Mouse (Mus musculus) megakaryocyte, adult 5-6 weeks (primary cell): ENCODE measurements around the gene 2010111I01Rik. TPM values are rescaled to one million over a fixed set of nuclear protein-coding genes. Genes with fewer than 3 reads are reported as not detected.

ENCODE experiments used
- ATAC-seq: 2 replicates; pipeline ENCODE4 v1.8.0; 2016; ENCODE audit warnings: mild to moderate bottlenecking, inconsistent platforms; ENCODE audit not compliant: poor library complexity, severe bottlenecking
- total RNA-seq, 2 experiments: library from RNA; stranded (forward) in 1 of 2; stranded (reverse) in 1 of 2; fragments of 153-499, 151-499 nt in 1 of 2; fragments of 221-1000, 200-1000 nt in 1 of 2; gene quantifications; 2 replicates each; pipeline versions ENCODE4 v1.2.3 to v1.2.4; 2015 to 2017

Gene 2010111I01Rik
- total RNA-seq, 2 experiments from 2014 or later: 18.1 to 21.5 TPM

DNA sequence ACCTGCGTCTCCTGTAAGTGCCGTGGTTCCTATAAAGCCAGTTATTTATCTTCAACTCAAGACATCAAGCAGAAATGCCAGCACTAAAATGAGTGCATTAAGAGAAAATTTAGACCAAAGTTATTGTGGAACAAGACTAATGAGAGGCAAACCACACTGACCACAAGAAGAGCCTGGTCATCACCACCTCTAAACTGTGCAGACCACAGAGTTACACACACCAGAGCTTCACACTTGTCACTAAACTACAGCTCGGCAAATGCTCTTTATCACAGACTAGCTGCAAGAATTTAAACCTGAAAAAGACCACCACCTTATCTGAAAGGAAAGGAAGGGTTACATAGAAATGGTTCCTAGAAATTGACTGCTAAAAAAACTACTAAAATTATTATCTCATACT lies 397.1 kb downstream of the 2010111I01Rik start:
- no peak for ATAC-seq

- no peak for ATAC-seq
Observed at GRCm38 (mm10) chr13:63373460-63374166, 408.9 kb downstream of the 2010111I01Rik start.

Other genes starting within 250 kb of the 2010111I01Rik start
- gene Platr25, start 204.2 kb upstream of the 2010111I01Rik start, total RNA-seq (2015): 30.1 and 34.3 TPM in 2 replicates
- gene Platr25, start 204.2 kb upstream of the 2010111I01Rik start, total RNA-seq (2017): 39.2 and 42.4 TPM in 2 replicates
- gene Gm5141, start 179.1 kb upstream of the 2010111I01Rik start, total RNA-seq (2015): 6.3 and 10.2 TPM in 2 replicates
- 4.3 and 5.0 TPM in 2 replicates for gene Gm5141, start 179.1 kb upstream of the 2010111I01Rik start, total RNA-seq (2017)
- not detected in 2 replicates for gene Fbp2, start 106.5 kb upstream of the 2010111I01Rik start, total RNA-seq (2015)
- gene Fbp2, start 106.5 kb upstream of the 2010111I01Rik start, total RNA-seq (2017): not detected in 2 replicates
- gene Fbp1, start 76.6 kb upstream of the 2010111I01Rik start, total RNA-seq (2015): 0.20 and 2.7 TPM in 2 replicates
- gene Fbp1, start 76.6 kb upstream of the 2010111I01Rik start, total RNA-seq (2017): 0.70 TPM in 1 of 2 replicates, not detected in the other